Mouse (Mus musculus) spleen, postnatal 14 days (tissue): Measurements from ENCODE around the gene Lrmda.

Source experiments
- DNase-seq, 2 experiments: peaks; one replicate each; pipeline ENCODE4 v3.0.0; 2021 to 2022; ENCODE audit warnings: low spot score in 2 of 2

Lrmda gene

DNA sequence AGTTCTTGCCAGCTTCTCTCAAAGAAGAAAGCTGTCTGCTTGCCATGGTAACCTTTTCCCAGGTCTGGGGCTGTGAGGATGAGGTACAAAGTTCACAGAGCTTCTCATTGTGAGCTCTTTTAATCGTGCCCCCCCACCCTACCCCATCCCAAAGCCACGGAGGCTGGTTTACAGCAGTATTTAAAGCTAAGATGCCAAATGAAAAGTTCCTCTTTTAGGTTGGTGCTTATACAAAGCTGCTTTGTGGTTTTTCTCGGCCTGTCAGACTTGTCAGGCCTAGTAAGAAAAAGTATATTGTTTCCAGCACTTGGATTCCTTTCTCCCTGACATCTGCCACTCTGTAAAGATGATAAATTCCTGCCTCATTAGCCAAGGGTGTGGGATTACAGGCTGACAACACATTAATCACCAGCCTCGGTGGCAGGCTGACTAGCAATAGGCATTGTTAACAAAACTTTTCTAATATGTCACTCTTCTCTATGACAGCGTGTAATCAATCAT is 629.9 kb downstream of the Lrmda start:
- no peak for DNase-seq

DNA sequence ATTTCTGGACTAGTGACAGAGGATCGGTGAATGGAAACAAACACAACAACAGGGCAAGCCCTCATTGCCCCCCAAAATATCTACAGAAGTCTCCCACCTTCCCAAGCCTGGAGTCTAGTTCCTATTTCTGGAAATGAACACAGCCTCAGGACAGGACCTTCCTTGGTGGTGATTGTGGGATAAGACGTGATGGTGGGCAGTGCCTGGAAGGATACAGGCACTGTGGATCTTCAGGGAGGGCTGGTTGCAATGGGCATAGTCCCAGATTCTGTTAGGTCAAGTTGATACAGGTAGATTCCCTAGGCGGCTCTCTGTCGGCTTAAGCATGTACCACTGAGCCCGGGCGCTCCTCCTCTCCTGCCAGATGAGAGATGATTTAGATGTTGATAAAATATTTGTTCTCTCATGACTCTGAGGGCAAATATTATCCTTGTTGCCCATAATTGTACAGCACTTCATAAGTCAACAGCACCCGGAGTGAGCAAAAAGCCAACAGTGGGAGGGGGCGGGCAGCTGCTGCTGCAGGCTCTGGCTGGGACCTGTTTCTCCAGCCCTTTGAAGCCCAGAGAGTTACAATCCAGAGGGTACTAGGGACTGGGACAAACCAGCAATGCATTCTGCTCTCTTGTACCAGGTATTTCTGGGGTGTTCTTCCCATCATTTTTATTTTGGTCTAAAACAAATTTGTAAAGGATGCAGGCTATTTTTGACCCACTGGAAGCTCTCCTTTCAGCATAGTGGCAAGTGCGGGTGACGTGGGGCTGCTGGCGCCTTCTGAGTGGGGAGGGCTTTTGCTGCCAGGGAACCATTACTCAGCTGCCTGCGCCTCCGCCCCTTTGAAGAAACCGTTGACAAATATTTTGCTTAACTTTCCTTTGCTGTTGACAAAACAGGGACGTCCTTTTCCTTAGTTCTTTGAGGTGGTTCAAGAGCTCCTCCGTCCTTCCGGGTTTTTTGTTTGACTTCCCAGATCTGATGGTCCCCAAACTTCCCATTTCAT is 630.8 kb downstream of the Lrmda start:
- DNase-seq, result no peak

DNA sequence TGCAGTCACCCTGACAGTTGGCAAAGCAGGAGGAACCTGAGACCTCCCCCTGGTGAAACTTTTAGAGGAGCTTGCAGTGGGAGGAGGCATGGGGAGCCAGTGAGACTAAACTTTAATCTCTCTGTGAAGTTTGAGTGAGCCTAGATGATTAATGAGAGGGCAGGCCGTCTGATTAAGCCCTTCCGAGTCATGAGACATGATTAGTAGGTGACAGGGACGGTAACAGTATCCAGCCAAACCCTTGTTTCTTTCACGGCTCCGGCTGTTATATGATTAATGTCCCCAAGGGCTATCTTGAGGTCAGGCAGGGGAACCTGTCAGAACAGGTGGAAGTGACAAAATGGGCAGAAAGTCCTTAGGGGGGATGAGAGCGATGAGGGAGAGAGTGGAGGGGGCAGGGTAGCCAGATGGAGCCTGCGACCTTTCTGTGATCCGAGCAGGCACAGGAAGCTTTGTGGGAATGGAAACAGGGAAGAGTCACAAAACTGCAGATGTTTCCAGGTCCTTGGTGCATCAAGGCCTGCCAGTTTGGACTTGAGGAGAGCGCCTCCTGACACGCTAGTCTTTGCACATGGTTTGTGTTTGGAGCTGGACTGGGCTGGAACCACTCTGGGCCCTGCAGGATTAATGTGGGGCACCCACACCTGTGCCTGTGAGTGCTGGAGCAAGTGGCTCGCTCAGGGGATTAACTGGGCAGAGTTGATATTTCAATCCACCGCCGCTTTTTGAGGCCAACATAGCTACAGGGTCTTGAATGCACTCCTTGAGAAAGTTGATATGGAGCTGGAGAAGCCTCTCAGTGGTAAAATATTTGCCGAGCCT is 631.8 kb downstream of the Lrmda start:
- no peak for DNase-seq

DNA sequence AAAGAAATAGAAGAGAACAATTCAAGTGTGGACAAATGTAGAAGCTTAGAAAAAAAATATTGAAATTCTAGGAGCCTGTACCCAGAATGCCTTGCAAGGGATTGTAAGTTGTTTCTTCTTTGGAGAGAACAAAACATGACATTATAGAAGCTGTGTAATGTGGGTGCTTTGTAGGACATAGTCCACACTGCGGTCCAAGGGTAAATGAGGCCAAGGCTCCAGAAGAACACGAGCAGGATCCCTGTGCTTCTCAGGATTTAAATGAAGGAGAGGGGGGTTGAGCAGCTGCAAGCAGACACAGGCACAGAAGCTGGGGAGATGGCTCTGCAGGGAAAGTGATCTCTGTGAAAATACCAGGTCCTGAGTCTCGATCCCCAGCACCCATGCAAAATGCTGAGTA is 643.0 kb downstream of the Lrmda start:
- DNase-seq, result no peak

DNA sequence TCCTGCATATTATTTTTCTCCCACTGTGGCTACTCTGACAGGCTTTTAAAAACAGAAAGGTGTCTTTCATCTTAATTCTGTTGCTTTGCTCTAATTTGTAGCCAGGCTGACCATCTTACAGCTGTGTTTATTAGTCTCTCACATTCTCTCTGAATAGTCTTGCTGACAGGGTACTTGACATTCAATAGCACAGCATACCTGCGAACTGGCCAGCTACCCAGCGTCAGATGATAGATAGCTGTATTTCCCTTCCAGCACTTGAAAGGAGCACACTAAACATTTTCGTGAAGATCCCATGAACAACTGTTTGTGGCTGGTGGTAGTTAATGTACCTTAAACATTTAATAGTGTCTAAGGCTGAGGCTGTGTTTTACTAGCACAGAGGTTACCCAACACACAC is 646.9 kb downstream of the Lrmda start:
- no peak for DNase-seq

DNA sequence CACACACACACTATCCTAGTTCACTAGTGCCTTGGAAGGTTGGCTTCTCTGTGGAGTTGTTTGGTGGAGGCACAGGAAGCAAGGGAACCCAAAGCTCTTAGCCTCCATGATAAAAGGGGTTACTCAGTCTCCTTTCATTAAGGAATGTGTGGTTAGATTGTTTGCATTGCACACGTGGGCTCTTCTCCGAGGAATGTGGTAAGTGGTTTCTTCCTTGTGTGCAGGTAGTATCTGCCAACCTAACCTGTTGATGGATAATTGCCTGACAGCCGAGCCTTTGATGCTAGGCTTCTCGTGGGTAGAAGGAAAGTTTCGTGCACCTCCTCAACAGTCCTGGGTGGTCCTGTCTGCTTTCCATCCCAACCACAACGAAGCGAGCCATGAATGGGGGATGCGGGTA is 648.8 kb downstream of the Lrmda start:
- DNase-seq, result no peak

DNA sequence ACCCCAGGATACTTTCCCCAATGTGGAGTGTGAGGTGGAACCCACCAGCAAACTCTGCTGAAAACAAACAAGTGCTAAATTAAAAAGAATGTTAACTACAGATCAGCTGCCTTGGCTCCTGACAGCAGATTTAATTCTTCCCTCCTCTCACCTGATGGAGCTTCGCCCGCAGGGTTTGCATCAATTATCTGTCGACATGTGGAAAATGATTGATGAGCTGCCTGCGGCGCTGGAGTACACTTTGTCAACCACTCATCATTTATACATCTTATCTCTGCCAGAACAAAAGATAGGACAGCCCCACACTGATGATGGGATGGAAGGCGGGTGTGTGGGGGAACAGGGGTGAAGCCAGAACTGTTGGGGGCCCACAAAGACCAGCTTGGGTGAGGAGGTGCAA is 649.2 kb downstream of the Lrmda start:
- no peak for DNase-seq

DNA sequence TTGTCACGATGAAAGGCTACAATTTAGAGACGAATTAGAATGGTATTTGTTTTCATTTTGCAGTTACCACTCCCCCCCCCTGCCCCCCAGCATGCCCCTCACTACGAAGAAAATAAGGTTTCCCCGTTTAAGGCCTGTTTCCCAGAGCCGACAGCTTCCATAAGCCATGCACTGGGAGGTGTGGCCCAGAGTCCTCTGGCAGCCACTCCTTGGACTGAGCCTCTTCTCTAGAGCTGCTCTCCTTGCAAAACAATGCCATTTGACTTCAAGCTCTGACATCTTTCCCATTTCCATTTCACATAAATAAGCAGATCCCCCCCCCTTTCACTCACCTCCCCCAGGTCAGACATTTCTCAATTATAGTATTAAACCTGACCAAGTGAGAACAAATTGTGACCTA is 654.1 kb downstream of the Lrmda start:
- no peak for DNase-seq

DNA sequence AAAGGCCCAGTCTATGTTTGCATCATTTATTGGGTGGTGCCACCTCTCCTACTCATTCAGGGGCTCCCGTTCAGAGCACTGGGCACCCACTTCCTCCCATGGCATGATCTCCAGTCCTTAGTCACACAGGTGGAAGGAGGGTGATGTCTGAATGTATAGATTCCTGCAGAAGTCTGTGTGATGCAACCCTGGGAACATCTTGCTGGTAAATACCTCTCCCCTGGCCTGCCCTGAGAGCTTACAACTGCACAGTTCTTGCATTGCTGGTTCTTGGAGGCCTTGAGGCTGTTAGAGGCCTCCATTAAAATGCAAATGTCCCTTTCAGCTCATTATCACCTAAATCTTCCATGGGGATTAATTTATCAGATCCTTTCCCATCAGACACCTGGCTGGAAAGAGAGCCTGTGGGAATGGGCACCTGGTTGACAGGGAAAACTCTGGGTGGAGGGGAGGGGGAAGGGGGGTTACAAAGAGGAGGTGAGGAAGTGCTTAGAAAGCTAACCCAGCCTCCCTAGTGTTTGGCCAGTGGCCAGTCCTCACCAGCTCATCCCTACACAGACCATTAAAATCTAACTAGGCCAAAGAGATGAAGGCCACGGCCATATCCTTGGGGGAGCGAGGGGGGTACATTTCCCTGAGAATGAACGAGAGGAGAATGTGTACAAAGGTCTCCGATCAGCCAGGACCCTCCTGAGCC is 659.6 kb downstream of the Lrmda start:
- DNase-seq, result no peak

DNA sequence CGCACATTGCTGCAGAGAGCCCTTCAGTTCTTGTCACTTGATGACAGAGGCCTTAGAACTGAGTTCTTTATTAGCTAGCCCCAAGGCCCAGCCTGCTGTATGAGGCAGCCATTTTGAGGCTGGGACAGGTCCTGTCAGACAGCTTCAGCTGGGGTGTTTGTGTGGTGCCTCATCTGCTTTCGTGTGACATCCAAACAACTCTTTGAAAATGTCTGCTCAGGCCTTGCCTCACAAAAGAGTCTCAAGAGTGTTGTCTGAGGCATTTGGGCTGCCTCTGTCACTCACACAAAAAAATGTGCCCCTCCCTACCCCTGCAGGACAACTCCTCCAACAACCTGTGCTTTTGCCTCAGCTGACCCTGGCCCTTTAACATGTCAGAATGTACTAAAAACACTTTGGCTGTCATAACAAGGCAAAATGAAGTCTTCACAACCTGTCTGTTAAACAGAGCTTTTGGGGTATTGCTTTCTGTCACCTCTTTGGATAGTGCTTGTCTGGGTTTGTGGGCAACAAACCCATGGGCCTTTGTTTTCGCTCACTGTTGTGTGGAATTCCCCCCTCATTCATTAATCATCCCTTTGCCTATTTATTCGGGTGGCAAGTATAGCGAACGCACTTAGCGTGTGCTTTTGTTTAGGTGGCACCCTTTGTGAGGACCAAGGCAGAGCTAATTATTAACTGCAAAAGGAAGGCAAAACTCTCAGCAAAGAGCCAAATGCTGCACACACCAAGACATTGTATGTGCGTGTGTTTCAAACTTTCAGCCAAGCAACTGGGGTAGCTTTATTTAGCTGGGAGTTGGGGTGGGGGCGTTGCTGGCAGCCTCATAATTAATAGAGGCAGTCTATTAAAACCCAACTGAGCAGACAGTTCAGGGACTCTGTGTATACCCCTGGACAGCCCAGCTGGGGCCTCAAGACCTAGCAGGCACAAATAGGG is 660.5 kb downstream of the Lrmda start:
- no peak for DNase-seq

DNA sequence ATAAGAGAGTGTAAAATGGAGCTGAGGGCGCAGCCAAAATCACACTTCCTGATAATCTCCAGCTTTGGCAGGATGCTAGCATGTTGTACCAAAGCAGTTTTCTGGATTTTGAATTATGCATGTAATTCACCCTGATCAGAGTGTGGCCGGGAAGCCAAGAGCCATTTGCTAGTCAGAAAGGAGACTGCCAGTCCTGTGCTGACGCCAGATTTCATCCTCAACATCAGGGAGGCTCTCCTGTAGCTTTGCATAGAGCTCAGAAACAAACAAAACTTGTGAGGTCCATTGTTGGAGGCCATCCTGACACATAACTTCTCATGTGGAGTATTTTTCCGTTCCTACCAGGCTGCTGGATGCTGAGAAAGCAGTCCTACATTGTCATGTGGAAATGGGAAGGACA is 667.4 kb downstream of the Lrmda start:
- DNase-seq, result no peak

DNA sequence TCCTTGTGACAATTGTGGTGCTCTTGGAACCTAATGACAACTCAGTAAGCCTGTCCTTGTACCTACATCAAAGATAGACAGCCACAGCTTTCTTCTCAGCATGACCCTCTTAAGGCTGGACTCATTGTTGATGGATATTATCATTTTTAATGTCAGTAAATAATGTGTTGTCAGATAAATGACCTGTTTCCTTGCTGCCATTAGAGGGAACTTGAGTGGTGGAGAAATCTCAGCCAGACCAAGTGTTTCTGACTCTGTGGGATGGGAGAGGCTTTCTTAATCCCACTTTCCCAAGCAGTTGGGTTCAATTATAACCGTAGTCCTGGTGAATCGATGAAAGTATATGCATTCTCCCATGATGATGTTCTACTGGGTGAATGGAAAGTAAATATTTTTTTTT is 668.9 kb downstream of the Lrmda start:
- DNase-seq, result no peak

DNA sequence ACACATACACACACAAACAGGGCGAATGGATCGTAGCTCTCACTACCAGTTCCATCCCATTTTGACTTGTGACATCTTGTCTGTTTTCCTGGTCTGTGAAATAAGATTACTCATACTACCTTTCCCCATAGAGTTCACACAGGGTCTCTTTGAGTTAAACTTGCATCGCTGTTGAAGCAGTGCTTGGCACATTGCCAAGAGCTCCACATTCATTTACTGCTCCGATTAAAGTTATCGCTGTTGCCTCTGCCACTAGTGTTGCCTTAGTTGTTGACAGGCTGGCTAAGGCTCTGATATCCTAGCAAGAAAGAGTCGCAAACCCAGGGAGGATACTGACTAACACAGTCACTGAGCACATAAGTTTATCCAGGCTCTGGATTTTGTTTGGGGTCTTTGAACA is 675.9 kb downstream of the Lrmda start:
- no peak for DNase-seq

DNA sequence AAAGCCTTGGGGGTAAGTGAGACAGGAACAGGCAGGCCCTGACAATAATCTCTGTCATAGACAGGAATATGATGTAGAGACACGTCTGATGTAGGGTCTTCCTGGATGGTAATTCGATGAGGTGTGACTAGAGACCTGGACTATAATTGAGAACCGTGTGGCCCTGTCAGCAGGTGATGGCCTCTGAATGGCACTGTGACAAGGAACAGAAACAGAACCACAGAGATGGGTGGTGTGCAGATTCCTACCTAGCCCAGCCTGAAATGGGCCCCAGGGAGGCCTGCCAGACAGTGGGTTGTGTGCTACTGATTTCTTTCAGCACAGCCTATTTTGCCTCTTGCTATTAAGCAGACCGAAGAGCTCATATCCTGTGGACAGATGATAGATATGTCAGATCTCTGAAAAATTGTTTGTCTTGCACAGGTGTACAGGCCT is 676.4 kb downstream of the Lrmda start:
- DNase-seq, result no peak

DNA sequence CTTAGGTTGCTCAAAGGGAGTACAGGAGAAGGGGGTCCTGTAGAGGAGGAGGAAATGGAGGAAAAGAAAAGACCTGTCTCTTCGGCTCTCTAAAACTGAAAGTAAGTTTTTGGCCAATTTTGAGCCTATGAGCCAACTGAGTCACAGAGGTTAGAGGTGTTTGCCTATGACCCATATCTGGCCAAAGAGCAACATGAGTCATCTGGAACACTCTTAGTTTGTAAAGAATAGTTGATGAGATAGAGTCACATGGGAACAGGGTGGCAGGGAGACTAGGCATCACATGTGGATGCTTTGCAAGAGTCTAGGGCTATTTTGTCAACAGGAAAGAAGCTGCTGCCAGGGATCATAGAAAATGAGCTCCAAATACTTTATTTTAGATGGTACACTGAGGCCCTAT is 680.7 kb downstream of the Lrmda start:
- no peak for DNase-seq

DNA sequence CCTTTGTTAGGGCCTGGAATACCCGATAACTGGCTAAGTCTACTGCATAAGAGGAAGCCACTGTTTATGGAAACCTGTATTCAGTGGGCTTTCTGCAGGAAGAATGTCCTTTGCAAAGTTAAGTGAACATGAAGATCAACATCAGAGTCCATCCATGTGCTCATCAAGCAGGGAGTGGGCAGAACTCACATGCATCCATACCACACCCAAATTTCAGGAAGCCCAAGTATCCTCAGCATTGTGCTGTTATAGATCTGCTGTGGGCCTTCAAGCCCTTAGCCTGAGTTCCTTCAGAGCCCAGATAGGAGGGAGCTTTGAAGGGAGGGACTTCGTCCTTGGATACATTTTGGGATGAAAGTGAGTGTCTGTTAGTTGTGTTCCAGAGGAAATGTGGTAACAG is 681.2 kb downstream of the Lrmda start:
- no peak for DNase-seq

DNA sequence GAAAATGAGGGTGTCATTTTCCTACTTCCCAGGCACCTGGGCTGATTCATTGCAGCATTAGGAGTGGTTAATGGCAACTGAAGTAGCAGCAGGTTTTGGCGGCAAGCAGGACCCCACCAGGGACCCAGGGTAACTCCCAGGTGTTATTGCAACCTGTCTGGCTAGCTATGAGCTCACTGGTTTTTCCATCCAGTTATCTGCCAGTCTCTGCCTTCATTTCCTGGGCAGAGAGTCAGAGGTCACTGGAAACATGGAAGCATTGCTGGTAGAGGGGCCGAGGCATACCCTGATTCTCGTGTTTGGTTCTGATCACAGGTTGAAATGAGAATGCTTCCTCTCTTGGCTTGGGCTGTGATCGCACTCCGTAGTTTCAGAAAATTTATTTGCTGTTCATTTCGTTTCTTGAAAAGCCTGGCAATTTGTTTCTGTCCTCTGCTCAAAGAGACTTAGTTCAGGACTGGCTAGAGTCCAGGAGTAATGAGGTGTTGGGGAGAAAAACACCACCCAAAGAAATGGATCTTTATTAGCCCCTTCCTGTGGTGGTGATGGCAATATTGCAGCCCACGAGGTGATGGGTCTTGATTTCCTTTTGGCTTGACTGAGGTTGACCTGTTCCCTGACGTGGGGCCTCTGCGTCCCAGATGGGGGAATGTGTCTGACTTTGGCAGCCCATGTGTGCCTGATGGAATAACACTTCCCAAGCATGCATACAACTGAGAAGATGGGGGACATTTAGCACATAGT is 688.6 kb downstream of the Lrmda start:
- no peak for DNase-seq

DNA sequence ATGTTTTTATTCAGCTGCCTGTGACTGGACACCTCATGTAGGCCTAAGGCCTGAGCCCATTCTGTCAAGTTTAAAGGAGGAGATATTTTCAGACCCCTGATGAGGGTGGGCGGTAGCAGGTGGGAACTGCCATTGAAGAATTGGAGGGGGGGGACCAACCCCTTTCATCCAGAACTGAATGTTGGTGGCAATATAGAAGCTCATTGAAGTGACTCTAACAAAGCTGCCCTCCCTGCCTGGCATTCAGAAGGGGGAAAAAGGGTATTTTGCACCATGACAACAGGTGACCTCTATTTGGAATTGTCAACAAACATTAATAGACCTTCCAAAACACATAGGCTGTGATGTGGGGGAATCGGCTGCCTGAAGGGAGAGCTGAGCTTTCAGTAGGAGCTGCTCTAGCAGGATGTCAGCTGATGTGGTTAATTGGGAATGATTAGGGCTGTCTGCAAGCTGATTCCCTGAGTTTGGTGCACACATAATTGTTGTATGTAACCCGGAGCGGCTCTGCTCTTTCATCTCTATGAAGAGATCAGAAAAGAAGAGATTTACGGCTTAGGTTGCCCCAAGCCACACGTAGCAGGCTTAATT is 690.7 kb downstream of the Lrmda start:
- DNase-seq, result no peak

DNA sequence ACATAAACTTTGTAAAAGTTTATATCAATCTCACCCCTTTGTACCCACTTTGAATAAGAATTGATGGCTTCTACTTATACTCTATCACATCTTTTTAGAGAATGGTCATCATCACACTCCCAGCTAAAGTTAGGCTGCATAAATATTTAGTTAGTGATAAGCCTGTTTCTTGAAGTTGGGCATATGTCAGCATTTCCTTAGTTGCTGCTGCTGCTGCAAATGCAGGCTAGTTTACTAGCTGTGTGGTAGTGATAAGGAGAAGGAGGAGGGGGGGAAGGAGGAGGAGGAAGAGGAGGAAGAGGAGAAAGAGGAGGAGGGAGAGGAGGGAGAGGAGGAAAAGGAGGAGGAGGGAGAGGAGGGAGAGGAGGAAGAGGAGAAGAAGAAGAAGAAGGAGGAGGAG is 692.9 kb downstream of the Lrmda start:
- DNase-seq, result no peak
